22 mouse cellular contexts compared by ENCODE assay signal in the genomic region with DNA sequence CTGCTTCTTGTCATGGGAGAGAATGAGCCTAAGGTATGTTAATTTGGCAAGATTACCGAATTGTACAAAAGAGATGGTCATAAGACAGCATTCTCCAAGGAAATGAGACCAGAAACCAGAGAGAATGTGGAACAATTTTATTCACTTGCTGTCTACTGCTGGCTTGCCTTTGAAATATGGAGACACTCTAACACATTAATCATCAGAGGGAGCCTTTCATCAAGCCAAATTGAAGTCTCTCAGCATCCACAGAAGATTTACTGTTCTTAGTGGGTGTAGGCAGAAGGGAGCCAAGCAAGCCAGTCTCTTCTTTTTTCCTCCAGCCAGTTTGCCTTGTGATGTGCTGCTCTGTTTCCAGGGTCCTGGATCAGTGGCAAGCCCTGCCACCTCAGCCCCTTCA. TPM values are rescaled to one million over a fixed set of nuclear protein-coding genes. Genes with fewer than 3 reads are reported as not detected.
DNase-seq lines count a peak whose midpoint lies in the region; ATAC-seq and TF ChIP-seq lines count a peak whose summit lies in the region.
"Had no signal": no experiment of that assay in that cellular context is flagged by ENCODE, and none has a peak within 500 bp of the region (broad histone marks: within the 10 kb centered on the region; RNA-seq: fewer than 3 reads in every experiment).

No protein-coding gene starts in this region.

- ATAC-seq in frontal cortex, adult (ENCODE audit: low TSS enrichment), result peak; percentile 93
- peak; percentile 81 for ATAC-seq in hindbrain, embryonic 16.5 days
- ATAC-seq in hindbrain, embryonic 12.5 days (ENCODE audit: low FRiP score), result no peak
- peak; percentile 61 for ATAC-seq in neural tube, embryonic 13.5 days (ENCODE audit: low read depth)
- ATAC-seq in stomach, postnatal 0 days (ENCODE audit: low FRiP score, low TSS enrichment), result no peak
- ATAC-seq: midbrain, embryonic 15.5 days had no signal

- no peak overlapping the region for H3K4me2 ChIP-seq in hindbrain, embryonic 16.5 days (ENCODE audit: low read length)
- H3K4me2 ChIP-seq in hindbrain, embryonic 12.5 days (replicated peaks), result no peak overlapping the region
- no peak overlapping the region for H3K4me2 ChIP-seq in neural tube, embryonic 13.5 days
- no peak overlapping the region for H3K4me2 ChIP-seq in stomach, postnatal 0 days (replicated peaks; ENCODE audit: low read depth)
- H3K4me2 ChIP-seq: embryonic facial prominence, embryonic 15.5 days; liver, embryonic 11.5 days; midbrain, embryonic 15.5 days had no signal

- H3K27me3 ChIP-seq in hindbrain, embryonic 16.5 days (replicated peaks; ENCODE audit: control insufficient read depth, insufficient read depth, low read length), result no peaks in the 10 kb centered on the region
- no peaks in the 10 kb centered on the region for H3K27me3 ChIP-seq in hindbrain, embryonic 12.5 days
- H3K27me3 ChIP-seq in neural tube, embryonic 13.5 days, result no peaks in the 10 kb centered on the region
- no peaks in the 10 kb centered on the region for H3K27me3 ChIP-seq in stomach, postnatal 0 days (ENCODE audit: control insufficient read depth, insufficient read depth, low read length)
- H3K27me3 ChIP-seq: embryonic facial prominence, embryonic 15.5 days; megakaryocyte, embryonic 14.5 days; midbrain, embryonic 15.5 days had no signal

- no peak for TF ChIP-seq CTCF in stomach, postnatal 0 days (IDR thresholded peaks at IDR 0.05; ENCODE audit: low read depth)

- WGBS in hindbrain, embryonic 16.5 days, result 50% methylated on average over 1 of the region's 1 CpGs
- WGBS in hindbrain, embryonic 12.5 days, result 68% methylated on average over 1 of the region's 1 CpGs
- 73% methylated on average over 1 of the region's 1 CpGs for WGBS in neural tube, embryonic 13.5 days
- WGBS in stomach, postnatal 0 days, result 51% methylated on average over 1 of the region's 1 CpGs

- H3K4me1 ChIP-seq in hindbrain, embryonic 16.5 days (ENCODE audit: control insufficient read depth, insufficient read depth, low read depth, low read length), result no peaks in the 10 kb centered on the region
- H3K4me1 ChIP-seq in hindbrain, embryonic 12.5 days, result no peaks in the 10 kb centered on the region
- H3K4me1 ChIP-seq in neural tube, embryonic 13.5 days (replicated peaks), result no peaks in the 10 kb centered on the region
- H3K4me1 ChIP-seq in stomach, postnatal 0 days (replicated peaks; ENCODE audit: control insufficient read depth, insufficient read depth), result no peaks in the 10 kb centered on the region; the same call in 1 of the 2 replicates
- H3K4me1 ChIP-seq: embryonic facial prominence, embryonic 15.5 days; heart, embryonic 10.5 days; megakaryocyte, embryonic 14.5 days; midbrain, embryonic 15.5 days had no signal

- no peak overlapping the region for H3K4me3 ChIP-seq in hindbrain, embryonic 16.5 days (ENCODE audit: low read length)
- H3K4me3 ChIP-seq in hindbrain, embryonic 12.5 days, result no peak overlapping the region
- no peak overlapping the region for H3K4me3 ChIP-seq in neural tube, embryonic 13.5 days
- H3K4me3 ChIP-seq in stomach, postnatal 0 days (ENCODE audit: low read depth, low read length), result no peak overlapping the region
- H3K4me3 ChIP-seq: embryonic facial prominence, embryonic 15.5 days; heart, embryonic 10.5 days; megakaryocyte, embryonic 14.5 days; midbrain, embryonic 15.5 days had no signal

- H3K9me3 ChIP-seq in hindbrain, embryonic 16.5 days (ENCODE audit: control insufficient read depth, low read length), result no peaks in the 10 kb centered on the region
- no peaks in the 10 kb centered on the region for H3K9me3 ChIP-seq in hindbrain, embryonic 12.5 days (replicated peaks)
- no peaks in the 10 kb centered on the region for H3K9me3 ChIP-seq in neural tube, embryonic 13.5 days
- H3K9me3 ChIP-seq in stomach, postnatal 0 days (ENCODE audit: control insufficient read depth, low read length), result no peaks in the 10 kb centered on the region
- H3K9me3 ChIP-seq: embryonic facial prominence, embryonic 15.5 days; heart, embryonic 10.5 days; midbrain, embryonic 15.5 days had no signal

- H3K27ac ChIP-seq in hindbrain, embryonic 16.5 days (ENCODE audit: low read depth, low read length), result no peak overlapping the region
- H3K27ac ChIP-seq in hindbrain, embryonic 12.5 days, result no peak overlapping the region
- H3K27ac ChIP-seq in neural tube, embryonic 13.5 days (replicated peaks), result no peak overlapping the region
- peak overlapping the region; percentile 82 for H3K27ac ChIP-seq in stomach, postnatal 0 days (replicated peaks)
- H3K27ac ChIP-seq: embryonic facial prominence, embryonic 15.5 days; heart, embryonic 10.5 days; kidney, postnatal 0 days; midbrain, embryonic 15.5 days had no signal

- no peak for TF ChIP-seq EP300 in stomach, postnatal 0 days (optimal IDR thresholded peaks at IDR 0.05)

- no peaks in the 10 kb centered on the region for H3K36me3 ChIP-seq in hindbrain, embryonic 16.5 days (ENCODE audit: control insufficient read depth, insufficient read depth, low read length)
- H3K36me3 ChIP-seq in hindbrain, embryonic 12.5 days, result no peaks in the 10 kb centered on the region
- no peaks in the 10 kb centered on the region for H3K36me3 ChIP-seq in neural tube, embryonic 13.5 days
- H3K36me3 ChIP-seq in stomach, postnatal 0 days (ENCODE audit: control insufficient read depth, insufficient read depth, low read length), result no peaks in the 10 kb centered on the region
- H3K36me3 ChIP-seq: embryonic facial prominence, embryonic 15.5 days; G1E; heart, embryonic 10.5 days; midbrain, embryonic 15.5 days had no signal

- no peak overlapping the region for H3K9ac ChIP-seq in hindbrain, embryonic 16.5 days (ENCODE audit: low read depth, low read length)
- no peak overlapping the region for H3K9ac ChIP-seq in hindbrain, embryonic 12.5 days
- H3K9ac ChIP-seq in neural tube, embryonic 13.5 days, result no peak overlapping the region
- H3K9ac ChIP-seq in stomach, postnatal 0 days (ENCODE audit: low read length), result no peak overlapping the region
- H3K9ac ChIP-seq: embryonic facial prominence, embryonic 15.5 days; midbrain, embryonic 15.5 days had no signal

- DNase-seq in frontal cortex, postnatal 10 days (ENCODE audit: low spot score in 2 of 2), result no peak
- DNase-seq in neural tube, embryonic 10.5 days (ENCODE audit: extremely low spot score, low spot score), result no peak
- DNase-seq in stomach, postnatal 0 days (ENCODE audit: low spot score), result no peak
- DNase-seq in adrenal gland, postnatal 25 days, result no peak
- DNase-seq: adrenal gland, postnatal 36 days; cerebellum, adult 18-20 months; cerebellum, postnatal 25 days; gastrocnemius, postnatal 25 days; left cerebral cortex, postnatal 4 days; lung, adult 18-20 months; lung, postnatal 14 days had no signal

RNA-seq across cellular contexts. Expression of a gene that starts 37.4 kb away (rescaled TPM):
- polyA plus RNA-seq in hindbrain, embryonic 16.5 days (2015; fragmentation: Nextera tagmentation; extraction: Ambion mirVana), result 0.80 and 1.4 TPM in 2 replicates
- polyA plus RNA-seq in hindbrain, embryonic 12.5 days (2016; fragmentation: Nextera tagmentation; extraction: Ambion mirVana), result 1.1 and 1.4 TPM in 2 replicates
- polyA plus RNA-seq in neural tube, embryonic 13.5 days (2015; fragmentation: Nextera tagmentation; extraction: Ambion mirVana), result 0.83 and 1.0 TPM in 2 replicates
- polyA plus RNA-seq in stomach, postnatal 0 days (2015; fragmentation: Nextera tagmentation; extraction: Ambion mirVana), result 2.9 and 3.2 TPM in 2 replicates
- total RNA-seq in adrenal gland, postnatal 25 days (2021), result 7.7 and 9.0 TPM in 2 replicates
- polyA plus RNA-seq: G1E had no signal

RNA-seq across cellular contexts. Expression of a gene that starts 59.3 kb away (rescaled TPM):
- 40.8 and 53.1 TPM in 2 replicates for polyA plus RNA-seq in hindbrain, embryonic 16.5 days (2015; fragmentation: Nextera tagmentation; extraction: Ambion mirVana)
- polyA plus RNA-seq in hindbrain, embryonic 12.5 days (2016; fragmentation: Nextera tagmentation; extraction: Ambion mirVana), result 81.7 and 89.5 TPM in 2 replicates
- polyA plus RNA-seq in neural tube, embryonic 13.5 days (2015; fragmentation: Nextera tagmentation; extraction: Ambion mirVana), result 50.5 and 59.3 TPM in 2 replicates
- polyA plus RNA-seq in stomach, postnatal 0 days (2015; fragmentation: Nextera tagmentation; extraction: Ambion mirVana), result 19.0 and 21.1 TPM in 2 replicates
- 125 and 131 TPM in 2 replicates for total RNA-seq in adrenal gland, postnatal 25 days (2021)
- polyA plus RNA-seq: G1E had no signal

Comparison
In these comparisons a context has a peak if more than half of its experiments do, and no peak if none do; other contexts are left out.
1. ATAC-seq: peak in frontal cortex, adult (single experiment), hindbrain, embryonic 16.5 days (single experiment) and neural tube, embryonic 13.5 days (single experiment); none in hindbrain, embryonic 12.5 days (single experiment) and stomach, postnatal 0 days (single experiment).